Mouse (Mus musculus) layer of hippocampus, adult 6 months (tissue): ENCODE measurements around the gene Fbf1. TPM values are rescaled to one million over a fixed set of nuclear protein-coding genes. Genes with fewer than 3 reads are reported as not detected.

ENCODE experiments used
- long read RNA-seq, 2 experiments: library from polyadenylated mRNA; unstranded; transcript quantifications; one replicate each; pipeline ENCODE4 v2.0.0; 2019 to 2020
- polyA plus RNA-seq: library from polyadenylated mRNA; unstranded; fragments of <200 nt; fragmentation: Nextera tagmentation; gene quantifications from 2 replicates; pipeline ENCODE4 v1.2.3, GENCODE M21; 2021

The Fbf1 gene
- 21.4 and 25.0 TPM in 2 replicates for polyA plus RNA-seq
- long read RNA-seq, experiment 1, partial matches to known transcripts = 18 of 23 reads
- long read RNA-seq, experiment 1, other reads (novel, unspliced or antisense) = 5 of 23 reads
- long read RNA-seq, experiment 2, full-length matches to known transcripts = 2 of 110 reads
- long read RNA-seq, experiment 2, partial matches to known transcripts = 72 of 110 reads
- long read RNA-seq, experiment 2, other reads (novel, unspliced or antisense) = 36 of 110 reads

GRCm38 (mm10) chr11:116167884-116168439 is at the start of gene Fbf1:
Gene Fbf1 (minus strand): TSS chr11:116168166.

GRCm38 (mm10) chr11:116198639-116199531 is 30.9 kb upstream of the Fbf1 start, which contains the start of the genes Ten1 and Acox1:
Gene Ten1 (plus strand): TSS chr11:116198855.
Gene Acox1 (minus strand): TSS chr11:116199045.

GRCm38 (mm10) chr11:116138468-116139138 is 29.4 kb downstream of the Fbf1 start, which contains the start of gene Mrpl38:
Gene Mrpl38 (minus strand): TSS chr11:116138868.

GRCm38 (mm10) chr11:116130488-116131205 is 37.3 kb downstream of the Fbf1 start, which contains the start of gene Trim65:
Gene Trim65 (minus strand): TSS chr11:116131128.

GRCm38 (mm10) chr11:116127156-116127980 is 40.6 kb downstream of the Fbf1 start, which contains the start of gene Trim47:
Gene Trim47 (minus strand): TSS chr11:116127210.

Other genes starting within 250 kb of the Fbf1 start
- 32.7 and 36.5 TPM in 2 replicates for gene Sap30bp, start 234.9 kb downstream of the Fbf1 start, polyA plus RNA-seq
- gene Recql5, start 234.7 kb downstream of the Fbf1 start, polyA plus RNA-seq = 5.4 and 5.5 TPM in 2 replicates
- 3.2 and 5.2 TPM in 2 replicates for gene Itgb4, start 193.5 kb downstream of the Fbf1 start, polyA plus RNA-seq
- 24.3 and 24.9 TPM in 2 replicates for gene Galk1, start 155.4 kb downstream of the Fbf1 start, polyA plus RNA-seq
- 331 and 336 TPM in 2 replicates for gene H3f3b, start 140.2 kb downstream of the Fbf1 start, polyA plus RNA-seq
- gene Unk, start 137.8 kb downstream of the Fbf1 start, polyA plus RNA-seq = 6.5 and 9.1 TPM in 2 replicates
- 1.4 TPM in 2 replicates for gene Unc13d, start 90.2 kb downstream of the Fbf1 start, polyA plus RNA-seq
- gene Wbp2, start 81.2 kb downstream of the Fbf1 start, polyA plus RNA-seq = 285 and 304 TPM in 2 replicates
- 3.4 and 4.0 TPM in 2 replicates for gene Trim47, start 41.0 kb downstream of the Fbf1 start, polyA plus RNA-seq
- gene Trim65, start 37.0 kb downstream of the Fbf1 start, polyA plus RNA-seq = 1.7 and 1.8 TPM in 2 replicates
- gene Mrpl38, start 29.3 kb downstream of the Fbf1 start, polyA plus RNA-seq = 70.8 and 78.4 TPM in 2 replicates
- 106 and 115 TPM in 2 replicates for gene Ten1, start 30.7 kb upstream of the Fbf1 start, polyA plus RNA-seq
- 85.6 and 87.9 TPM in 2 replicates for gene Acox1, start 30.9 kb upstream of the Fbf1 start, polyA plus RNA-seq
- gene Evpl, start 69.9 kb upstream of the Fbf1 start, polyA plus RNA-seq = 0.38 and 0.49 TPM in 2 replicates
- 29.3 and 32.2 TPM in 2 replicates for gene Srp68, start 106.1 kb upstream of the Fbf1 start, polyA plus RNA-seq
- gene Galr2, start 112.8 kb upstream of the Fbf1 start, polyA plus RNA-seq = 0.18 and 0.33 TPM in 2 replicates
- gene Exoc7, start 139.1 kb upstream of the Fbf1 start, polyA plus RNA-seq = 45.3 and 58.0 TPM in 2 replicates
- gene Foxj1, start 167.2 kb upstream of the Fbf1 start, polyA plus RNA-seq = 2.8 and 4.0 TPM in 2 replicates
- 29.6 and 31.2 TPM in 2 replicates for gene Rnf157, start 244.9 kb upstream of the Fbf1 start, polyA plus RNA-seq